Mouse (Mus musculus) forebrain, embryonic 12.5 days (tissue): ENCODE results near the gene Jmjd7. TPM values are rescaled to one million over a fixed set of nuclear protein-coding genes. Genes with fewer than 3 reads are reported as not detected.
A peak's percentile ranks its signal among the peaks of the same experiment; 100 is the strongest.

ENCODE experiments used
- ATAC-seq: fragments of 200-750 bp; cut with Nextera tagmentation; 2 replicates; pipeline ENCODE4 v1.8.0; 2017; ENCODE audit warnings: moderate TSS enrichment; ENCODE audit not compliant: low FRiP score
- H3K27ac ChIP-seq: fragments of 300-500 bp; sonication (generic); 2 replicates; pipeline ENCODE4 v1.5.1; 2016; ENCODE audit warnings: mild to moderate bottlenecking
- H3K27me3 ChIP-seq: fragments of 300-500 bp; sonication (generic); 2 replicates; pipeline ENCODE4 v1.6.1; 2016; ENCODE audit warnings: mild to moderate bottlenecking
- H3K36me3 ChIP-seq: fragments of 300-500 bp; sonication (generic); replicated peaks from 2 replicates; pipeline ENCODE4 v1.6.1; 2016; ENCODE audit warnings: mild to moderate bottlenecking
- H3K4me1 ChIP-seq: fragments of 300-500 bp; sonication (generic); 2 replicates; pipeline ENCODE4 v1.6.1; 2016
- H3K4me2 ChIP-seq: fragments of 300-500 bp; sonication (generic); 2 replicates; pipeline ENCODE4 v1.6.1; 2016; ENCODE audit warnings: mild to moderate bottlenecking, moderate library complexity
- H3K4me3 ChIP-seq: fragments of 300-500 bp; sonication (generic); replicated peaks from 2 replicates; pipeline ENCODE4 v1.5.1; 2016; ENCODE audit warnings: mild to moderate bottlenecking
- H3K9ac ChIP-seq: fragments of 300-500 bp; sonication (generic); 2 replicates; pipeline ENCODE4 v1.6.1; 2016; ENCODE audit warnings: mild to moderate bottlenecking
- H3K9me3 ChIP-seq: fragments of 300-500 bp; sonication (generic); 2 replicates; pipeline ENCODE4 v1.6.1; 2016
- WGBS: fragments of 180-500 bp; shearing (Covaris S2); methylation state at CpG from one replicate; pipeline ENCODE4 v1.1.7; 2016; 5-methylcytosine and 5-hydroxymethylcytosine counted together
- polyA plus RNA-seq: library from polyadenylated mRNA; unstranded; fragments of >200 nt; fragmentation: Nextera tagmentation; extraction: Ambion mirVana; gene quantifications from 2 replicates; pipeline ENCODE4 v1.2.1, GENCODE M21; 2016

The Jmjd7 gene
- polyA plus RNA-seq, 1 experiment from 2014 or later: 20.2 TPM

GRCm38 (mm10) chr2:120013831-120014486, 13.3 kb upstream of the Jmjd7 start:
- H3K27me3 ChIP-seq: no peaks in the 10 kb centered on the region
- no peak overlapping the region for H3K9ac ChIP-seq
- no peak overlapping the region for H3K4me2 ChIP-seq
- 94% methylated on average over 2 of the region's 2 CpGs for WGBS
- no peaks in the 10 kb centered on the region for H3K4me1 ChIP-seq
- no peak overlapping the region for H3K4me3 ChIP-seq
- H3K27ac ChIP-seq: no peak overlapping the region
- ATAC-seq: no peak
- peaks cover 39% of the 10 kb centered on the region for H3K36me3 ChIP-seq
- no peaks in the 10 kb centered on the region for H3K9me3 ChIP-seq

GRCm38 (mm10) chr2:120015882-120016281, 11.4 kb upstream of the Jmjd7 start:
- Histone ChIP-seq H3K36me3 (peaks cover 58% of the 10 kb centered on the region), H3K9me3 (no peaks in the 10 kb centered on the region)
- WGBS: 92% methylated on average over 4 of the region's 4 CpGs

GRCm38 (mm10) chr2:120017599-120017998, 9.7 kb upstream of the Jmjd7 start:
- 90% methylated on average over 12 of the region's 12 CpGs for WGBS
- no peak for ATAC-seq
- peaks cover 74% of the 10 kb centered on the region for H3K36me3 ChIP-seq

More at GRCm38 (mm10) chr2:120015882-120016281, 11.4 kb upstream of the Jmjd7 start:
- Histone ChIP-seq H3K4me1 (no peaks in the 10 kb centered on the region), H3K4me2 (no peak overlapping the region), H3K27me3 (no peaks in the 10 kb centered on the region), H3K27ac (no peak overlapping the region), H3K4me3 (no peak overlapping the region), H3K9ac (no peak overlapping the region)
- ATAC-seq: no peak

GRCm38 (mm10) chr2:120024337-120024736, 2.9 kb upstream of the Jmjd7 start:
- H3K27me3 ChIP-seq: no peaks in the 10 kb centered on the region
- peaks cover 58% of the 10 kb centered on the region for H3K36me3 ChIP-seq
- 86% methylated on average over 5 of the region's 5 CpGs for WGBS
- peaks cover 15% of the 10 kb centered on the region for H3K4me1 ChIP-seq
- no peak overlapping the region for H3K4me3 ChIP-seq
- H3K27ac ChIP-seq: no peak overlapping the region
- no peaks in the 10 kb centered on the region for H3K9me3 ChIP-seq
- no peak for ATAC-seq
- no peak overlapping the region for H3K9ac ChIP-seq
- no peak overlapping the region for H3K4me2 ChIP-seq

More at GRCm38 (mm10) chr2:120017599-120017998, 9.7 kb upstream of the Jmjd7 start:
- no peak overlapping the region for H3K9ac ChIP-seq
- H3K4me2 ChIP-seq: no peak overlapping the region
- no peak overlapping the region for H3K4me3 ChIP-seq
- H3K4me1 ChIP-seq: no peaks in the 10 kb centered on the region
- no peak overlapping the region for H3K27ac ChIP-seq
- no peaks in the 10 kb centered on the region for H3K9me3 ChIP-seq
- no peaks in the 10 kb centered on the region for H3K27me3 ChIP-seq

- H3K27ac ChIP-seq: peak overlapping the region; percentile 87
- H3K4me3 ChIP-seq: peak overlapping the region; percentile 84
- WGBS: 53% methylated on average over 3 of the region's 3 CpGs
- H3K4me1 ChIP-seq: peaks cover 15% of the 10 kb centered on the region
- no peaks in the 10 kb centered on the region for H3K9me3 ChIP-seq
- H3K27me3 ChIP-seq: no peaks in the 10 kb centered on the region
- peak; percentile 4; the same call in 1 of the 2 replicates for ATAC-seq
- H3K9ac ChIP-seq: peak overlapping the region; percentile 90
- H3K36me3 ChIP-seq: peaks cover 53% of the 10 kb centered on the region
- peak overlapping the region; percentile 61 for H3K4me2 ChIP-seq
These were observed 658 bp downstream of the Jmjd7 start for GRCm38 (mm10) chr2:120027950-120028331.

DNA sequence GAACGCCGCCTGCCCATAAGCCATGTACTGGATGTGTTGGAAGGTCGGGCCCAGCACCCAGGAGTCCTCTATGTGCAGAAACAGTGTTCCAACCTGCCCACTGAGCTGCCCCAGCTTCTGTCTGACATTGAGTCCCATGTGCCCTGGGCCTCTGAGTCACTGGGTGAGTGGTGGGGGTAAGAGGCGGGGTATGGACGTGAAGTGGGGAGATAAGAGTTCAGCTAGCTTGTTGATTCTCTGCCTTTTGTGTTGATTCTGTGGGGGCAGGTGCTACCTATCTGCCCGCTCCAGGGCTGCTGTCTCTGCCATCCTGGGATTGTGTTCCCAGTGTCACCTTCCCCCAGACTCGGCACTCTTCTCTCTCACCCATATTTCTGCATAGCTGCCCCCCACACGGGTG, 3.1 kb downstream of the Jmjd7 start:
- peaks cover 58% of the 10 kb centered on the region for H3K36me3 ChIP-seq
- 91% methylated on average over 8 of the region's 8 CpGs for WGBS

GRCm38 (mm10) chr2:120032726-120033467, 5.6 kb downstream of the Jmjd7 start, which contains the start of gene Pla2g4b:
Gene Pla2g4b, plus strand, starts transcription at chr2:120033417.
- Histone ChIP-seq H3K36me3 (peaks cover 76% of the 10 kb centered on the region), H3K27ac (no peak within 1 kb of the TSS), H3K4me1 (peaks cover 8% of the 10 kb centered on the region), H3K9ac (no peak within 1 kb of the TSS), H3K4me2 (no peak within 1 kb of the TSS), H3K4me3 (no peak within 1 kb of the TSS), H3K9me3 (no peaks in the 10 kb centered on the region), H3K27me3 (no peaks in the 10 kb centered on the region)
- 95% methylated on average over 12 of the region's 12 CpGs for WGBS
- no peak for ATAC-seq

More for the DNA sequence above, 3.1 kb downstream of the Jmjd7 start:
- Histone ChIP-seq H3K9me3 (no peaks in the 10 kb centered on the region), H3K4me2 (no peak overlapping the region), H3K4me3 (no peak overlapping the region), H3K27ac (no peak overlapping the region), H3K27me3 (no peaks in the 10 kb centered on the region), H3K4me1 (peaks cover 15% of the 10 kb centered on the region), H3K9ac (no peak overlapping the region)
- ATAC-seq: no peak

DNA sequence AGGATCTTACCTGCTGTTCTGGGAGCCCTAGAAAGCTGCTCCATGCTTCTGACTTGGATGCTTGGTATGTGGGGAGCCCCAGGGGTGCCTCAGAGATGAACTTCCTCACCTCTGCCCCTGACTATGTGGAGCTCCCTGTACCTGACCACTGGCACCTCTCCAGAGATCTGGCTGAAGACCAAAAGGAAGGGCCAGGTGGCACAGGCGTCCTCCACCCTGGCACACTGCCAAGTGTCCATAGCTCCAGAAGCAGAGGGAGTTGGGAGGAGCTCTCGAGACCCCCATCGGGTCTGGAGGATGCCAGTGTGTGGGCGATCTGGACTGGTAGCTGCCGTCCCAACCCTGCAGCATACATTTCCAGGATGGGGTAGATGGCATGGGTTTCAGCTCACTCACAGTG, 6.4 kb downstream of the Jmjd7 start:
- H3K27ac ChIP-seq: no peak overlapping the region
- H3K4me2 ChIP-seq: no peak overlapping the region
- no peaks in the 10 kb centered on the region for H3K27me3 ChIP-seq
- H3K4me1 ChIP-seq: no peaks in the 10 kb centered on the region
- no peaks in the 10 kb centered on the region for H3K9me3 ChIP-seq
- H3K36me3 ChIP-seq: peaks cover 84% of the 10 kb centered on the region
- H3K4me3 ChIP-seq: no peak overlapping the region
- 83% methylated on average over 5 of the region's 5 CpGs for WGBS
- H3K9ac ChIP-seq: no peak overlapping the region
- no peak for ATAC-seq

- Histone ChIP-seq H3K4me1 (no peaks in the 10 kb centered on the region), H3K4me2 (no peak overlapping the region), H3K9me3 (no peaks in the 10 kb centered on the region), H3K9ac (no peak overlapping the region), H3K27ac (no peak overlapping the region), H3K4me3 (no peak overlapping the region), H3K36me3 (peaks cover 95% of the 10 kb centered on the region), H3K27me3 (no peaks in the 10 kb centered on the region)
- WGBS: 92% methylated on average over 9 of the region's 9 CpGs
- no peak for ATAC-seq
These were observed 10.5 kb downstream of the Jmjd7 start for GRCm38 (mm10) chr2:120037744-120038143.

DNA sequence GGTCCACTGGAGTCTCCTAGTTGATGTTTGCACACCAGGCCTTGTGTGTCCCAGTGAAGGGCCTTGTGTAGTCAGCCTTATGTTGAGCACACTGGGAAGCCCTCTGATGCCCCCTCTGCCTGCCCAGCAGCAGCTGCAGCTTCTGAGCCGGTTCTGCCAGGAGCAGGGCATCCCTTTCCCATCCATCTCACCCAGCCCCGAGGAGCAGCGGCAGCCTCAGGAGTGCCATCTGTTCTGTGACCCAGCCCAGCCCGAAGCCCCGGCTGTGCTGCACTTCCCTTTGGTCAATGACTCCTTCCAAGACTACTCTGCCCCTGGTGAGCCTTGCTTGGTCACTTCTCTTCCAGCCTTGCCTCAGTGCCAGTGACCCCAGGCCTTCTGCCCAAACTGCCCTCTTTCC, 13.7 kb downstream of the Jmjd7 start:
- Histone ChIP-seq H3K4me3 (no peak overlapping the region), H3K9ac (no peak overlapping the region), H3K27me3 (no peaks in the 10 kb centered on the region), H3K36me3 (peaks cover 71% of the 10 kb centered on the region), H3K4me1 (no peaks in the 10 kb centered on the region), H3K9me3 (no peaks in the 10 kb centered on the region), H3K4me2 (no peak overlapping the region), H3K27ac (no peak overlapping the region)
- no peak for ATAC-seq
- 96% methylated on average over 5 of the region's 5 CpGs for WGBS

DNA sequence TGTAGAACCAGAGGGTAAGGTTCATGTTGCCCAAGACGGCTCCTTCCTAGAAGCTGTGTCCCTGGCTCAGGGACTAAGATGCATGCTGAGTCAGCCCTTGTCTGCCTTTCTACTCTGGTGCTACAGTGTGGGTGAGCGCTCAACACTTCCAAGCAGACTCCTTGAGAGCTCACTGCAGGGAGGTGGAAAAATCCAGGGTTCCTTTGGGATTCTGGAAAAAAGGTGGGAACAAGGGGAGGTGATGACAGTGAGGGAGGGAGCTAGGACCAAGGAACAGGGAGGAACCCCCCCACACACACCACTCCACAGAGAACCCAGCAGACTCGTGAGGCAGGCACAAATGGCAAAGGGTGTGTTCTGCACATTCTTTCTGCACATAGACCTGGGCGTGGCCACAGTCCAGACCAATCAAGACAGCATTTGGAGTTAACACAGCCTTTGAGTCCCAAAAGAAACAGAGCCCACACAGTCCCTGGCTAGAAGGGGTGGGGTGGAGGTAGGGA, 16.9 kb downstream of the Jmjd7 start:
- Histone ChIP-seq H3K27me3 (no peaks in the 10 kb centered on the region), H3K4me2 (no peak overlapping the region), H3K4me3 (no peak overlapping the region), H3K4me1 (no peaks in the 10 kb centered on the region), H3K9me3 (no peaks in the 10 kb centered on the region), H3K9ac (no peak overlapping the region), H3K27ac (no peak overlapping the region), H3K36me3 (peaks cover 41% of the 10 kb centered on the region)
- WGBS: 64% methylated on average over 4 of the region's 4 CpGs
- ATAC-seq: no peak

GRCm38 (mm10) chr2:120044676-120045075, 17.4 kb downstream of the Jmjd7 start:
- H3K27ac ChIP-seq: no peak overlapping the region
- H3K9ac ChIP-seq: no peak overlapping the region

More at GRCm38 (mm10) chr2:120044676-120045075, 17.4 kb downstream of the Jmjd7 start:
- no peak for ATAC-seq
- H3K4me3 ChIP-seq: no peak overlapping the region
- H3K36me3 ChIP-seq: peaks cover 36% of the 10 kb centered on the region
- H3K4me1 ChIP-seq: no peaks in the 10 kb centered on the region
- no peak overlapping the region for H3K4me2 ChIP-seq
- 86% methylated on average over 3 of the region's 3 CpGs for WGBS
- H3K27me3 ChIP-seq: no peaks in the 10 kb centered on the region
- H3K9me3 ChIP-seq: no peaks in the 10 kb centered on the region
